Mouse (Mus musculus) embryo, embryonic 10 days (tissue): Measurements from ENCODE around the gene Polr1a.
"Not testable (repeated sequence)": the region's sequence is repeated elsewhere in the genome, so short reads cannot be mapped to it uniquely, and the experiment has no call there.

Source experiments
- DNase-seq: peaks from one replicate; pipeline ENCODE4 v3.0.0-alpha.2; 2015; ENCODE audit warnings: low spot score

Gene Polr1a

GRCm38 (mm10) chr6:71908481-71909381, at the start of gene Polr1a, which contains the start of gene Ptcd3:
TSS of gene Polr1a (plus strand) at chr6:71909053.
TSS of gene Ptcd3 (minus strand) at chr6:71908750.
- peak; percentile 95 for DNase-seq

- no peak for DNase-seq
Observed at GRCm38 (mm10) chr6:71867751-71868150, 41.1 kb upstream of the Polr1a start.

- DNase-seq: peak; percentile 37
Observed at GRCm38 (mm10) chr6:71868809-71869208, 40.0 kb upstream of the Polr1a start.

- no peak for DNase-seq
Observed at GRCm38 (mm10) chr6:71871396-71871795, 37.5 kb upstream of the Polr1a start.

- no peak for DNase-seq
Observed at GRCm38 (mm10) chr6:71877965-71878760, 30.7 kb upstream of the Polr1a start.

GRCm38 (mm10) chr6:71893263-71893662, 15.6 kb upstream of the Polr1a start:
- DNase-seq: no peak

GRCm38 (mm10) chr6:71907702-71908235, 1.1 kb upstream of the Polr1a start:
- DNase-seq: peak; percentile 24

GRCm38 (mm10) chr6:71909384-71909783, 531 bp downstream of the Polr1a start:
- peak; percentile 6 for DNase-seq

GRCm38 (mm10) chr6:71909840-71910239, 987 bp downstream of the Polr1a start:
- DNase-seq: no peak

GRCm38 (mm10) chr6:71911686-71912450, 3.0 kb downstream of the Polr1a start:
- DNase-seq: no peak

GRCm38 (mm10) chr6:71920752-71921151, 11.9 kb downstream of the Polr1a start:
- no peak for DNase-seq

GRCm38 (mm10) chr6:71925233-71925632, 16.4 kb downstream of the Polr1a start:
- not testable (repeated sequence) for DNase-seq

GRCm38 (mm10) chr6:71927911-71928310, 19.1 kb downstream of the Polr1a start:
- peak; percentile 54 for DNase-seq

- DNase-seq: no peak
Observed at GRCm38 (mm10) chr6:71930053-71930452, 21.2 kb downstream of the Polr1a start.

- DNase-seq: no peak
Observed at GRCm38 (mm10) chr6:71930830-71931437, 22.1 kb downstream of the Polr1a start.

- DNase-seq: no peak
Observed at GRCm38 (mm10) chr6:71932347-71932746, 23.5 kb downstream of the Polr1a start.

- DNase-seq: peak; percentile 31
Observed at GRCm38 (mm10) chr6:71934081-71934556, 25.3 kb downstream of the Polr1a start.

- DNase-seq: no peak
Observed at GRCm38 (mm10) chr6:71935737-71936136, 26.9 kb downstream of the Polr1a start.

- no peak for DNase-seq
Observed at GRCm38 (mm10) chr6:71940912-71941311, 32.1 kb downstream of the Polr1a start.

- no peak for DNase-seq
Observed at GRCm38 (mm10) chr6:71945101-71945500, 36.2 kb downstream of the Polr1a start.

- no peak for DNase-seq
Observed at GRCm38 (mm10) chr6:71946121-71946520, 37.3 kb downstream of the Polr1a start.
